Mouse (Mus musculus) cerebral cortex, adult 2 months (tissue): ENCODE data around the gene Fgfr2.

ENCODE experiments used
- WGBS: fragments of 180-500 bp; shearing (Covaris S2); methylation state at CpG from one replicate; pipeline ENCODE4 v1.1.7; 2018; 5-methylcytosine and 5-hydroxymethylcytosine counted together

Fgfr2 gene

DNA sequence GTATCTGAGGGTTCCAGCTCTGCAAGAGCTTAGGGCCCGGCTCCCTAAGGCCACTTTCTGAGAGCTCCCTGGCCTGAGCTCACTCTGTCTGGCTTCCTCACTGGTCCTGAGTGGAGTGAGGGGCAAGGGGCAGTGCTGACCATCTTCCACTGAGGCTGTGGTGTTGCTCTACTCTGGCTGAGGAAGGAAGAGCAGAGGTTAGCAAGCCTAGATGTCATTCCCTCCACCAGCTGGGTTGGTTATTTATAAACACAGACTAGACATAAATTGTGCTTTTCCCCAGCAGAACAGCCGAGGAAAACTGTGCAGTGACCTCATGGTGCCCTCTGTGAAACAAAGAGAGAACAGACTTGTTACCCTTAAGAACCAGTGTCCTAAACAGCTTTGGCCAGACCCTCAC lies 435.3 kb downstream of the Fgfr2 start:
- 56% methylated on average over 2 of the region's 2 CpGs for WGBS

DNA sequence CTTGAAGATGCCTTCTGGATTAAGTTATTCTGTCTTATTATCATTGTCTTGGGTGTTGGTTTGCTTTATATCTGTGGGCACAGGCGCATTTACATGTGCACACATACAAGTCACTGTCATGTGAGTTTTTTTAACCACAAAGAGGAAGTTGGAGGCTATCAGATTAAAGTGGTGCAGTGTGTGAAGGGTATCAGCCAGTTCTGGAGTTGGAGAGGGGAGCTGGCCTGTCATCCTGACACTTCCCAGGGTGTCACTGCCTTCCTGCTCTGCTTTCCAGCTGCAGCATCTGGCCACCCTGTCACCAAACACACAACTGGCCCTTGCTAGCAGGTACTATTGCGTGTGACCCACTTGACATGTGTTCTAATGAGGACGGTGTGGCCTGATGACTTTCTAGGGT lies 436.6 kb downstream of the Fgfr2 start:
- 96% methylated on average over 3 of the region's 3 CpGs for WGBS

DNA sequence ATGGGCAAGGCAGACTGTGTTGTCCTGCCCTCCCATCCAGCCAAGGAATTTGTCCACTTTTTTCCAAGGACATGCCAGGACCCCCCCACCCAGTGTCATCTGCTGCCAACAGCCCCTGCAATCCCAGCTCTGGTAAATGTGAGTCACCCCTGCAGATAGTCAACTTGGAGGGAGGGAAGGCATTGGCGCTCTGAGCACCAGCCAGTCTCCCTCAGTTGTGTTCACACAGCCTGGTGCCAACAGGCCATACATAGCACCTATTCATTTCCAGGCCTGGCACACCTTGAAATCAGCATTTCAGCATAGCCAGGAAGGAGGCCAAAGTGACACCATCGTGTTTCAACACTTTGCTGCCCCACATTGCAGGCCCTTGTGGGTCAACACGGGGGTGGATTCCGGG lies 439.2 kb downstream of the Fgfr2 start:
- 89% methylated on average over 4 of the region's 4 CpGs for WGBS

DNA sequence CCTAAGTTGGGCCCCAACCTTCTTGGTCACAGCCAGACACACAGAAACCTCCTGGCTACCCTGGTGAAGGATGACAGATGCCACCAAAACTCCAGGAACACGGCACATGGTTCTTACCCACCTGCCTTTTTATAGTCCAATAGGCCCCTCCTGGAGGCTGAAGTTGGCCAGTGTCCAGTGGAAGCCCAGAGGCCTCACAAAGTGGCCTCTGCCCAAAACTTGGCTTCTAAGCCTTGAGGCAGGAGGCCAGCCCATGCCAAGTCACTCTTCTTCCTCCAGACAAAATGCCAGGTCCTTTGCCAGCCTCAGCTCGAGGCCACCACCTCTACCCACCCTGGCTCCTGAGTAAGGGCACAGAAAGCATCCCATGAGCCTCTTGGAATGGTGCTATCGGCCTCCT lies 440.2 kb downstream of the Fgfr2 start:
- 87% methylated on average over 3 of the region's 3 CpGs for WGBS

DNA sequence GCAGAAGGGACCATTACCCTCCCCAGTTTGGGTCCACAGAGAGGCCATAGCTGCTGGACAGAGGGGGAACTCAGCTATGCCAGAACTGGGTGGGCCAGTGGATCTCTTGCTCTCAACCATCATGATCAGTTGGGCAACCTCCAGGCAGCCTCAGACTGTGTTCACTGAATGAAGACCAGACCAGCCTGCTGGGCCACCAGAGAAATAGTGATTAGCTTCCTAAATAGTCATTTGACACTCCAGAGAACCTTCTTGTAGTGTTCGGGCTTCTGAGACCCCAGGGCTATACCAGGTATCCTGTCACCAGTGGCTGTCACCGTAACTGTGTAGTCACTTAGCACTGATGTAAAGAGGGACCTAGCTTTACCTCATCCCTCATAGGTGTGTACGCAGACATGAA lies 440.8 kb downstream of the Fgfr2 start:
- WGBS = 97% methylated on average over 3 of the region's 3 CpGs

DNA sequence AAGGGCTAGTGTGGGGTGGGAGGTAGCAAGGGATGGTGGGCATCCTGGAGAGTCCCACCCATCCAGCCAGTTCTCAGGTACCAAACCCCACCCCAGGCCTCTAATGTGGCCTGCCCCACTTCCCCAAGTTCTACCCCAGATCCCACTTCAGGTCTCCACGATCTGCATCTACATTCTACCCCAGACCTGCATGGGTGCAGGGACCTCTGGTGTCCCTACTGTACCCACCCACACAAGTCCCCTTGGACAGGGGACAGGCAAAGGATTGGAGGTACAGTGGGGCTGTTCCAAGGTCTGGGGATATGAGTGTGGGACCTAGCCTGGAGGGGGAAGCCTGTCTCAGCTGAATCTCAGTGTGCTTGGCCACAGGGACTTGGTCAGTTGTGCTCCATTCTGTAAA lies 441.3 kb downstream of the Fgfr2 start:
- 90% methylated on average over 1 of the region's 1 CpGs for WGBS

DNA sequence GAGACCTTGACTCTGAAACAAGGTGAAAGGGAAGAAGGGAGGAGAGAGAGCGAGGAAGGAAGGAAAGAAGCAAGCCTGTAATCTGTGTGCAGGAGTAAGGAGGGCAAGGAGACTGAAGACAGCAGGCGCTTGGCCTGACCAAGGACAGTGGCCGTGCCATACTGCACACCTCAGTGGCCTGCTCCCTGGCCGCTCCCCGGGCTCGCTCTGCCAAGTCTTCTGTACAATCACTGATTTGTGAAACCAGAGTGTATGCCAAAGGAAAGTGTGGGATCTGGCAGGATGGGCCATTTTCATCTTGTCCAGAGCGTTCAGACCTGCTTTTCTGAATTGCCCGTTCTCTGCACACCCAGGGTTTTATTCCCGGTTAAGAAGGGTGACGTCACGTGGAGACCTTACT lies 441.9 kb downstream of the Fgfr2 start:
- WGBS = 79% methylated on average over 11 of the region's 11 CpGs

DNA sequence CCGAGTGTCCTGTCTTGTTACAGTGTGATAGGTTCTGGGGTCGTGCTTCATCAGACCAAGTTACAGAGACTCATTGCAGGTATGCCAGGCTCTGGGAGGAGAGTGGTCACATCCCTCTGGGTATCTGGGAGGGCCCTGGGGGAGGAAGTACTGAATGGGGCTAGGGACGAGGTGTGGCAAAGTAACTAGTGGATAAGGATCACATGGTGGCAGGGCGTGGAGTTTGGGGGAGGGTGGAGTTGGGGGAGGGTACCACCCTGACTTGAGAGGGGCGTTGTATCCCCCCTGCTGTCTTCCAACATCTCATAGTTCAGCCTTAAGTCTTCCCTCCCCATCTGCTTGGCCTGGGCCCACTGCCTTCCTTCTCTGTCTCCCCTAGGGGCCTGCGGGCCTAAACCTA lies 443.6 kb downstream of the Fgfr2 start:
- WGBS = 92% methylated on average over 6 of the region's 6 CpGs

DNA sequence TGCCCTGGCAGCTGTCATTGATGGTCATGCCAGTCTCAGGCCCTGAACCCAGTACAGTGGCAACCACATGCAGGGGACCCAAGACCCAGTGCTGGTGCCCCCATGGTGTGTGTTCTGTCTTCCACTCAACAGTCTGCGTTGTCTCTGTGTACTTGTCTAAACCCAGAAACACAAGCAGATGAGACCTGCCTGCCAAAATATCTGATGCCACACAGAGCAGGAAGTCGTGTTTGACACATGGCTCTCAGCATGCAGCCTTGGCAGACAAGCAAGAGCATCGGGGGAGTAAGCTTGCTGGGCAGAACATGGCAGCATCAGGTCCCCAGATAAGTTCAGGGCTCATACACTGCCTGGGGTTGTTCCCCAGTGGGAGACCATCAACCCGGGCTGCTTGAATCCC lies 444.0 kb downstream of the Fgfr2 start:
- 38% methylated on average over 4 of the region's 4 CpGs for WGBS

DNA sequence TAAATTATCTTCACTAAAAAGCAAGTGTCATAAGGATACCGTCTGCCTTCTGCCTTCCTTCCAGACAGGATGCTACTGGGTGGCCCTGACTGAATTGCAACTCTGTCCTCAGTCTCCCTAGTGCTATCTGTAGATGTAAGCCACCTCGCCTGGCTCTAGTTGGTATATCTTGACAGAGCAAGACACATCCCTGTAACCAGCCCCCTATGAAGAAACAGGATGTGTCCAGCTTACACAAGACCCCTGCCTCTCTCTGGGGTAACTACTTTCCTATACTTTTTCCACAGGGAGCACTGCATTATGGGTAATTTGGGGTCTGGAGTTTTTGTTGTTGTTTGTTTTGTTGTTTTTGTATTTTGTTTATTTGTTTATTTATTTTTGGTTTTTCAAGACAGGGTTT lies 447.2 kb downstream of the Fgfr2 start:
- 93% methylated on average over 2 of the region's 2 CpGs for WGBS

DNA sequence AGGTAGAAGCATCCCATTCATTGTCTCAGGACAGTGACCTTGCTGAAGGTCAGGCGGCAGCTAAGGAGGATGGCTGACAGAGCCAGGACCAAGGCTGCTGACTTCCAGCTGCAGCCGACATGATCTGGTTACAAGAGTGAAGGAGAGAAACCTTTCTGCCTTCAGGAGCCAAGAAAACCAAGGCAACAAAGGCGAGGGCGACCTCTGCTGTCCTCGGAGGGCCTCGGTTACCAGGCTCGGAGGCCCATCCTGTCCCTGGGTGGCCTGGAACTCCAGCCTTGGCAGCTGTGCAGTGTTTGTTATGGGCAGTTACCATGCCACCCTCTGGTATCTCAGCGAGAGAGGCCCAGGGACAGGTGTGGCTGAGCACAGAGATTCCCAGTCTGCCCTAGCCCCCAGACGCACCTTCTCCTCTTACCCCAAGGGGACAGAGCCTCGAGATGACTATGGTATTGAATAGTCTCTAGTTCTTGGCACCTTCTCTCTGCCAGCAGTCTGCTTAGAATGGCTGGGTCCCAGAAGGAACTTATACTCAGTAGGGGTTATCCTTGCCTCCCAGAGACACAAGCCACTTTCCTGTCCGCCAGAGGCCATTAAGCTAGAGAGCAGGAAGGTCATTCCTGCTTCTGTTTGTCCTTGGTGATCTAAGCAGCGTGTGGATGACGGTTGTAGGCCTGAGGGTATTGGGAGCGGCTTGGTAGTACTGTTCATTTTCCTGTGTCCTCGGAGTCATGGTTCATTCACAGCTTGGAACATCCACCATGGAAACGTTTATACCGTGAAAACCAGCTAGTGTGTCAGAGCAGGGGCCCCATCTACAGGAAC lies 449.0 kb downstream of the Fgfr2 start:
- WGBS = 70% methylated on average over 17 of the region's 17 CpGs

DNA sequence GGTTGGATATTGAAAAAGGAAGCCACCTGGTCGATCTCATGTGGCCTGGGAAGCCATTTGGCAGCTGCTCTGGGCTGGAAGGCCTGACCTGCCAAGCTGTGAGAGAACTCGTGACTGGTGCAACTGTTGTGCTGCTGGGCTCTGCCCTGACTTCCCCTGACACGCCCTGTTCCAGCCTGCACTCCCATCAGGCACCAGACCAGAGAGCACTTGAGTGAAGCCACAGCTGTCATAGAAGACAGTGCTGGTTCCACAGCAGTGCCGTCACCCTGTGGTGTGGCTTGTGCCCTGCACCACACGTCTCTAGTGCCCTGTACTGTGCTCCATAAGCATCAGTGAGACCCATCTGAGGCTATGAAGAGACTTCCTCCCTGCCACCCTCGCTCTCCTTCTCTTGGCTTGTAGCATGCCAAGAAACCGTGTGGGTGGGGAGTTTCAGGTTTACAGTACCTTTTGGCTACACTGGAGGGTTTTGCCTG lies 450.6 kb downstream of the Fgfr2 start:
- 50% methylated on average over 7 of the region's 7 CpGs for WGBS

DNA sequence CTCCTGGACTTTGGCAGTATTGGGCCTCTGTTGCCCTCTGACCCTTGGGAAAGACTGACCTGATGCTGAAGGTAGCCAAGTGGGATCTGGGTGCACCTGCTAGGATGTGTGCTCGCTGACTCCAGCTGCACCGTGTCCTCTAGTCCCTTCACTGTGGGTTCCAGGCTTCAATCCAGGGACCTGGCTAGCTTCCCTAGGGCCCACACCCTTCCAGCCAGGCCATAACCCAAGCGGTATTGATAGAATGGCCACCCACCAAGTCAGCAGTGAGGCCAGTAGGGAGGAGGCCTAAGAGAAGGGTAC lies 452.3 kb downstream of the Fgfr2 start:
- WGBS = 65% methylated on average over 3 of the region's 3 CpGs

DNA sequence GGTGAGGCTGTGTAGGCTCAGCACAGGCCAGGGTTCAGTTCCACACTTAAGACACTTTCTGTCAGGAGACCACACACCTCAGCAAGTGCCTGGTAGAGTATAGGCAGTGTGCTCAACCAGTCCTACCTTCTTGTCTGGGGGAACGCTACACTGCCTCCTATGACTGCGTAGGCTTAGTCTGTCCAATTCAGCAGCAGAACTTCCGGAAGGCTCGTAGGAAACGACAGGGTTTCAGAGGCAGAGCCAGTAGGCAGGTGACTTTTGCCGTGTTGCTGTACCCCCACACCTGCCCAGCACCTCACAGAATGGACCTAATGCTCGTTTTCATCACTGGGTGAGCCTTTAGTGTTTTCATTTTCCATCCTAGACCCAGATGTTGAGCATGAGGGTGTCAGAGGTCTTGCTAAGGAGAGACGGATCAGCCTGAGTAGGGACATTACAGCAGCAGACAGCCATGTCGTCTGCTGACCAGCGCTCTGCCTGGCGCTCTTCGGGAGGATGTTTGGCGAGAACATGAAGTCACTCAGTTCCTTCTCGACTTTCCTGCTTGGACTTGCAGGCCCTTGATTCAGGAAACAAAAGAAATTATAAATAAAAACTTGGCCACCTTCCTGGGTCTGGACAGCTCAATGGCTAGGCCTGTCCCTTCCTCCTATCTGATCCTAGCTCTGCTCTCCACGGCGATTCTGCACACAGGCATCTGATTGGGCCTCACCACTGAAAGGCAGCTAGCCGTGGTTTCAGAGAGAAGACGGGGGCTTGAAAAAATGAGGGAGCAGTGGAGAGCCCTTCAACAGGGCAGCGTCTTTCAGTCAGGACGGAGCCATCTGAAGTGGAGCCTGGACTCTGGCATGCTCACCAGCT lies 452.9 kb downstream of the Fgfr2 start:
- WGBS = 85% methylated on average over 20 of the region's 20 CpGs

DNA sequence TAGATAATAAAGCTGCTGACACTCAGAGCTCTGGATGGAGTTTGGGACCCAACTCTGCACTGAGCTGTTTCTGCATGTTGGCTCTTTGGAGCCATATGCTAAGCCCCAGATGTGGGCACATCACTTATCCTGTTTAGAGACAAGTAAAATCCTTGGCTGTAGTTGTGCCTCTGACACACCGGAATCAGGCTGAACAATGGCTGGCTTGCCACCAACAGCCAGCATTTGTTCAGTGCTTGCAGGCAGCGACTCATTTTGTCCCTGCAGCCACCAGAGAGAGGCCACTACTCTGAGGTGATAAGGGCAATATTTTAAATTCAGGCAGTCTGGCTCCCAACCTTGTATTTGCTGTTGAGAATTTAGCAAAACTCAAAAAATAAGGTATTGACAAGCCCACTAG lies 454.5 kb downstream of the Fgfr2 start:
- 44% methylated on average over 2 of the region's 2 CpGs for WGBS

DNA sequence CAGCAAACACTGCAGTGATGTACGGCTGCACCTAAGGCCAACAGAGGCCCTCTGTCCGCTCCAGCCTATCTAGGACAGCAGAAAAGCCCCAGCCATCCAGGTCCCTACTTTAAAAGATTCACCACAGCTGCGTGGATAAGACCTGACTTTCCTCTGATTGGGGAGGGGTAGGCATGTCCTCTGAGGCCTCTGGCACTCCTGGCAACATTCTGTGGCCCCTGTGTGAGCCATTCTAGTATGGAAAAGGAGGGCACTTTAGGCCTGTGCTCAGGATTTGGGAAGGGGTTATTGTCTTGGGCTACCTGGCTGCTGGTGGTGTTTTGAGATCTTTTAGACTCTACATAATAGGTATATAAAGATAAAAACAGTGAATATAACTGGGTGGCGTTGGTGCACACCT lies 456.6 kb downstream of the Fgfr2 start:
- WGBS = 96% methylated on average over 4 of the region's 4 CpGs

DNA sequence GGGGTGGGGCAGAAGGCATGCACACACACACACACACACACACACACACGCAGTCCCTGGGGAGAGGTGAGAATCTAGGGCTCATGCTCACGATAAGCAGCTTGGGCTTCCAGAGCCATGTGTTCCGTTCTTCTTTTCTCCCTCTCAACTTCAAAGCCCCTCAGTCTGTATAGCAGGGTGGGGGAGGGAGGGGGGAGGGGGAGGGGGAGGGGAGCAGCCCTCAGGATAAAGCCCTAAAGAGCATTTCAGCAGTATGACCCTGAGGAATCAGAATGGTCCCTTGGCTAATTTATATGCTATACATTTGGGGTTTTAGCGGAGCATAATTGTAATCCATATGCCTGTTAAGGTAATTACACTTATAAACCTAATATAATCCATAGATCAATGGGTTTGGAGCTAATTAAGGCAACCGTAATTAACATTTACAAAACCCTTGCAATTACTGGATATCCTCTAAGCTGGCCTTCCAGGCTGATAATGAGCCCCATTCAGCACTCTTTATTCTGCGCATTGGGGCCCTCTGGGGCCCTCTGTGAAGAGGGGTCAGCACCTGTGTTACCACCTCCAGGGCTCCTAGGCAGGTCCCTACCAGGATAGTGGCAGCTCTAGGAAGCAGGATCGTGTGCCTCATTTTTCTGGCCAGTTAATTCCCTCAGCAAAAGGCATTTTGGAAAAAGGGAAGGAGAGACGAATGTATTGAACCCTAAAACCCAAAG lies 457.3 kb downstream of the Fgfr2 start:
- 89% methylated on average over 8 of the region's 8 CpGs for WGBS

DNA sequence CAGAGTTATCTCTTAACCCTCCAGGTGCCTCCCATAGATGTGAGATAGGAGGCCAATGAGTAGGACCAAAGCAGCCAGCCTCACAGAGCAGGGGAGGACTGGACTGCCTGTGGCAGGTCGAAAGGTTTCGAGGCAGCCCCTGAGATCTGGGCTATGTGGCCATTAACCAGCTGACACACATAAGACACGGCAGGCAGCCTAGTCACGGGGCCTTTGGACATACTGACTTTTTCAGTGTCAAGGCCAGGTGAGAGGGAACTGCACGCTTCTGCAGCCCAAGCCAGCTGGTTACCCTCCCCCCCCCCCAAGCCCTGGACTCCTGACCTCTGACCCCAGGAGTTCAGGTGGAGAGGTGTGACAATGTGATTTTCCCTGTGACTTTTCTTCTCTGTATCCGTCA lies 458.3 kb downstream of the Fgfr2 start:
- WGBS = 94% methylated on average over 6 of the region's 6 CpGs

DNA sequence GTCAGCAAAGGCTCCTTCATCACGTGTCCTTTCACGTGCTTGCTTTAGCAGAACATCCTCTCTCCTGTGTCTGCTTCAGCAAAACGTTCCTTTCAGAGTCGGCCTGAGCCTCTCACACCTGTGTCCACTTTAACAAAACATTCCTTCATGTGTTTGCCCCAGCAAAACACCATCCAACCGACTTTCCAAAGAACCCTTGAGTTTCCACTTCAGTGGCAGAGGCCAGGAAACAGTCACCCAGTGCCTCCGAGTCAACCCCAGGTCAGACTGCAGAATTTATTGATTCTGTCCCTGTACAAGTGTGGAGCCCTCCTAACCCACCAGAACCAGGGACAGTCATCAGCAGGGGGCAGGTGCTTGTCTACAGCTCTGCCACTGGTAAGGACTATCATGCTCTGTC lies 460.3 kb downstream of the Fgfr2 start:
- WGBS = 84% methylated on average over 6 of the region's 6 CpGs

DNA sequence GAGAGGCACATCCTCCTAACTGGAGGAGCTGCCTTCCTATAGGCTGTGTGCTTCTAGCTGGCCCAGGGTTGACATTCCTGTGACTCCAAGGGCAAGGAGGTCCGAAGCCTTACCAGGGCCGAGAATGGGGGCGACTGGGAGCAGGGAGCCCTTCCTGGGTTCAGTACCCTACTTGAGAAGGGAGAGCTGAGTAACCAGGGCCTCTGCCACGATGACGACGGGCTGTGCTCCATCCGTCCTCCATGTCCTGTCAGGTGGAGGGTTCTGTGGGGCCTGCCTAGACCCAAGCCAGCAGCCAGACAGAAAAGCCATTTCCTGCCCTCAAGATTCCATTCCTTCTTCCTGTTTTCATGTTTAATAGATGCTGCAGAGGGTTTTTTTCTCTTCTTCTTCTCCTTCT lies 463.5 kb downstream of the Fgfr2 start:
- 78% methylated on average over 7 of the region's 7 CpGs for WGBS

DNA sequence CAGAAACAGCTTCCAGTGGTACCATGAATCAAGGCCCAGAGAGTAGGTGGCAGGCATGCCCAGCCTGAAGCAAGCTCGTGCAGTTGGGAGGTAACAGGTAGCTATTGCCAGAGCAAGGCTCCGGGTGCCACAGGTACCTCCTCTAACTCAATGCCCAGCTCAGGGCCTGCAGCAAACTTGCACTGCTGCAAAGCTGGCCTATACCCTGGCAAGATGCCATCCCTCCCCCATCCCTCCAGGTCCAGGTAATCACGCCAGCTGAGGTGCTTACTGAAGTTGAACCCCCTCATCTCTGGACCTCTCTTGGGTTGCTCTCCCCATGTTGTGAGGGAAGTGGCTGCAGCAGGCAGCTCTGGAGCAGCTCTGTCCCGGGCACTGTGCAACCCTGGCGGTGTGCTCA lies 464.5 kb downstream of the Fgfr2 start:
- 80% methylated on average over 5 of the region's 5 CpGs for WGBS

DNA sequence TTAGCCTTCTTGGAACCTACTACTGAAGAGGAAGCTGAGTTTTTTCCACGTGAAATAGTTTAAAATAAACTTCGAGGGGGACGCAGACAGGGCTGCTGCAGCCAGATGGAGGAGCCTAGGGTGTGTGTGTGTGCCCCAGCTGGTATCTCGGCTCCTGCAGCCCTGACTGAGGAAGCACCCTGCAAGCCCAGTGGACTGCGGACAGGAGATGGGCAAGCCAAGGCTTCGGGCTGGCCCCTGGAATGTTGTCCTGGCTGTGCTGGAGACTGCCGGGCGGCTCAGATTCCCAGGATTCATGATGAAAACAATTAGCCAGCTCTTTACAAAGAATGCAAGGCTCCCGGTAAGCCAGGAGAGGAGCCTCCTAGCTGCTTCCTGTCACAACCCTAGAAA lies 465.1 kb downstream of the Fgfr2 start:
- WGBS = 26% methylated on average over 9 of the region's 9 CpGs
